Mouse (Mus musculus) c-Kit-positive CD71-positive TER-119-positive erythroid progenitor cells, embryonic 14.5 days (primary cell): ENCODE results near the gene Cox19.
A peak's percentile ranks its signal among the peaks of the same experiment; 100 is the strongest.

Experiments
- DNase-seq: peaks from one replicate; pipeline ENCODE4 v3.0.0-alpha.2; 2013; ENCODE audit warnings: low spot score

Gene Cox19

GRCm38 (mm10) chr5:139294089-139294488 is 57.1 kb downstream of the Cox19 start:
- no peak for DNase-seq

- no peak for DNase-seq
Measured at GRCm38 (mm10) chr5:139291811-139292560, 59.2 kb downstream of the Cox19 start.

GRCm38 (mm10) chr5:139290467-139291259 is 60.6 kb downstream of the Cox19 start:
- DNase-seq: no peak

GRCm38 (mm10) chr5:139288591-139288990 is 62.6 kb downstream of the Cox19 start:
- no peak for DNase-seq

GRCm38 (mm10) chr5:139287787-139288186 is 63.4 kb downstream of the Cox19 start:
- no peak for DNase-seq

GRCm38 (mm10) chr5:139287099-139287498 is 64.1 kb downstream of the Cox19 start:
- peak; percentile 40 for DNase-seq
